Mouse (Mus musculus) v-Abl transformed pro-B cells (cell line): Measurements from ENCODE around the gene Cep152.

Source experiments
- in situ Hi-C, 2 experiments: fragments of 400-800 bp; cut with MboI; formaldehyde crosslinking; loops; one replicate each; pipeline ENCODE4 v1.15.1; 2025; ENCODE audit not compliant: unreplicated experiment in 2 of 2

The Cep152 gene

GRCm38 (mm10) chr2:125644912-125645311, 20.0 kb upstream of the Cep152 start:
- in situ Hi-C loops = no loop called here

DNA sequence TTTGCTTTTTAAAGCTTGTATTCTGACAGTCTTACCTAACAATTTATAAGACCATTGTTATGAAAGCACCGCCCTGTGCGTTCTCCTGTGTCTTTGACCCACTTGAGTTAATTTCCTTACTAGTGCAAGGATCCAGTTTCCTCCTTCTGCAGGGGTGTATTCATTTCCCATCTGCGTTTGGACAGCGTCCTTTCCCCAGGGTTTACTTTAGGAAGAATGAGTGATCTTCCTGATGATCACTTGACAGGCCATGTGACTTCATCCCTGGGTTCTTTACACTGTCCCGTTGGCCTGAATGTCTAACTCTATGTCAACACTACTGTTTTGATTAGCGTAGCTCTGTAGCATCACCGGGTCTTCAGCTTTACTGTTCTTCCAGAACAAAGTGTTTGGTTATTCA, 12.4 kb upstream of the Cep152 start:
- in situ Hi-C loops = no loop called here

- in situ Hi-C loops = no loop called here
These were observed 5.1 kb upstream of the Cep152 start for GRCm38 (mm10) chr2:125630010-125630409.

- in situ Hi-C loops = no loop called here
These were observed 3.6 kb upstream of the Cep152 start for GRCm38 (mm10) chr2:125628487-125628886.

GRCm38 (mm10) chr2:125626536-125626935, 1.6 kb upstream of the Cep152 start:
- in situ Hi-C loops = no loop called here

DNA sequence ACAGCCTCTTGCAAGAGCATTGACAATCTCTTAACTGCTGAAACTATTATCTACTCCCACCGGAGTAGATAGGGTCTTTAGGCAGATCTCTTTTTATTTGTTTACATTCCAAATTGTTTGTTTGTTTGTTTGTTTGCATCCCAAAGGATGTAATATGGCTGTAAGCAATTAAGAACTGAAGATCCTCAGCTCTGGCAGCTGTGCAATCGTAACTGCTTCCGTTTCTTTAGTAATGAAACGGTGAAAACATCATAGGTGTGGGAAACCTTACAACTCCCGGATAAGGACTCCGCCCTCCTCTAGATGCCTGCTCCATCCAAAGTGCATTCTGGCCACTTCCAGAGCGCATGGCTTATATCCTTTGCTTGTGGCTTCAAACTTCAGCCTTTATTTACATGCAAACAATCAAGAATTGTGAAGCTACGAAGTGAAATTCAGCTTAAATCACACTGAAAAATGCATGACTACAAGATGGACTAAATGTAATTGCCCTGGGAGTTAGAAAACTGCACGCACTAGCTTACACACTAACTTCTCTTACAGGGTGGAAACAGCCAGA, 707 bp downstream of the Cep152 start:
- in situ Hi-C loops = loop anchor here in 1 of 2 experiments (25.0 kb wide), 1 partner anchor 362 kb away; no protein-coding TSS in a partner anchor

- in situ Hi-C loops = loop anchor here in 1 of 2 experiments (25.0 kb wide), 1 partner anchor 361 kb away; no protein-coding TSS in a partner anchor
These were observed 1.7 kb downstream of the Cep152 start for GRCm38 (mm10) chr2:125623211-125623610.

DNA sequence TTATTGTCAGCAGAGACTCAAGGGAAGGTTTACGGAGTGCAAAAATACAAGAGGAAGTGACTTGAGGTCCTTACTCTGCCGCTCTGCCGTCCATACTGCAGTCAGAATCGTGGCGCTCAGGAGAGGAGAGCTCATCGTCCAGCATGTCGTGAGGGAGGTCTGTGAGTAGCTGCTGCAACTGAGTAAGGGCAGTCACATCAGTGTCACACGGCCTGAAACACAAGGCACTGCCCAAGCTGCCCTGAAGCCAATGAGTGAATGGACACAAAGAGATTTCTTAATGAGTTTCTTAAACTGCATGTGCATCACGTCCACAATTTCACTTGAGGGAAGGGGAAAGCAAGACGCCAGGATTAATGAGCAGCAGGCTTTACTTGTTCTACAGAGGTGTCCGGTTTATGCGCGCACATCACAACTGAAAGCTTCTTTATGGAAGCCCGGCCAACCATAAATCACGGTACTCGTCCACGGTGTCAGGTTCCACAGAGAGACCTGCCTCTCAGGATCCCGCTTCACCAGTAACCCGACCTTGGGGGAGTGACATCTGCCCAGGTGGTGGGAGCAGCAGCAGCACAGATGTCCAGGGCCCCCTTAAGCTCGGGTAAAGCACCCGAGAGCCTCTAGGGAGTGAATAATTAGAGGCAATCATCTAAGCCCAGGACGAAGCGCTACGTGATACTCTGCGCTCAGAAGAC, 4.6 kb downstream of the Cep152 start:
- in situ Hi-C loops = loop anchor here in 1 of 2 experiments (25.0 kb wide), 1 partner anchor 358 kb away; no protein-coding TSS in a partner anchor

GRCm38 (mm10) chr2:125615858-125616424, 9.0 kb downstream of the Cep152 start:
- in situ Hi-C loops = loop anchor here in 1 of 2 experiments (25.0 kb wide), 1 partner anchor 354 kb away; no protein-coding TSS in a partner anchor

DNA sequence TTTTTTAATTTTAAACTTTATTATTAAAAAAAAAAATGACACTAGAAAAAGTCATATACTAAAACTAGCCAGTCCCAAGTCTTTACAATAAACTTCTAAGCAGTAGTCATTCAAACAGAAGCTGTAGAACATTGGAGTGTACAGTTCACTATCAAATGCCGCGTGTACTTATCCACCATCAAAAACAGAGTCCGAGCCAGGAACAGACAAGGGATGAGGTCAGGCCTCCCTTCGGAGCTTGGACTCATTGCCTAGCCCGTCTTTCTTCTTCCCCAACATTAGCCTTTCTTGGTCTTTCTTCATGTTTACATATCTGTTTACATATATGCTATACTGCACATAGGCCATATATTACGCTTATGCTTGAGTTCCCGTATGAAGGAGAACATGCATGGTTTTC, 9.5 kb downstream of the Cep152 start:
- in situ Hi-C loops = loop anchor here in 1 of 2 experiments (25.0 kb wide), 1 partner anchor 353 kb away; no protein-coding TSS in a partner anchor

GRCm38 (mm10) chr2:125606220-125606845, 18.6 kb downstream of the Cep152 start:
- in situ Hi-C loops = loop anchor here (10.0 to 25.0 kb wide), 2 partner anchors 342 to 344 kb away; no protein-coding TSS in a partner anchor

DNA sequence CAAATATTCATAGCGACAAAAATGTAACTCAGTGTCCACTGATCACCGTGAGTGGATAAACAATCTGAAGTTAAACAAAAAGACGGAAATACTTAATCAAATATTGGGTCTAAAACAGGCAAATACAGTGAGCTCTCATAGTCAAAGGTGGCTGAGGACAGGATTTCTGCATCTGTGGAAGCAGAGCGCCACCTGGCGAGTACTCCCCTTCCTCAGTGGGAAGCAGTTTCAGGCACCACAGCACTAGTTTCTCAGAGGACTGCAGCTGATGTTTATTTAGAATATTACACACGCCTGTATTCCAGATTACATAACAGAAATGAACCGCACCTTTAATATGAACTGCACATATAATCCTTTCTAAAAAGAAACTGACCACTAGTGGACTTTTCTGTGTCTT, 20.3 kb downstream of the Cep152 start:
- in situ Hi-C loops = loop anchor here (10.0 to 25.0 kb wide), 2 partner anchors 340 to 342 kb away; no protein-coding TSS in a partner anchor

DNA sequence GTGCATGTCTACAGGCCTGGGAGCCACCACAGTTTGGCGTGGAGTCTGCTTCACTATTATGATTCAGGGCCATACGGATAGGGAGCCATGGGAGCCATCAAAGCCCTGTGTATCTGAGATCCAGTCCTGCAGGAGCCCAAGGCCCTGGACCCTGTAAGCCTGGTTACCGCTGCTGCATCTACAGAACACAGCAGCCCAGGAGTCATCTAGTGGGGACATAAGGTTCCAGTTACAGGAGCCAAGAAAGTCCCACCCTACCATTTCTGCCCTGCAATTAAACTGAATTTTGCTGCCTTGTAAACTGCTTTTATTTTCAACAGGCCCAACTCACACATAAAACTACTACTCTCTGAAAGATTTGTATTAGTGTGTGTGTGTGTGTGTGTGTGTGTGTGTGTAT, 21.9 kb downstream of the Cep152 start:
- in situ Hi-C loops = loop anchor here (10.0 to 25.0 kb wide), 2 partner anchors 338 to 341 kb away; no protein-coding TSS in a partner anchor

GRCm38 (mm10) chr2:125598958-125599357, 26.0 kb downstream of the Cep152 start:
- in situ Hi-C loops = no loop called here

GRCm38 (mm10) chr2:125598251-125598650, 26.7 kb downstream of the Cep152 start:
- in situ Hi-C loops = no loop called here

GRCm38 (mm10) chr2:125594786-125595185, 30.1 kb downstream of the Cep152 start:
- in situ Hi-C loops = no loop called here

DNA sequence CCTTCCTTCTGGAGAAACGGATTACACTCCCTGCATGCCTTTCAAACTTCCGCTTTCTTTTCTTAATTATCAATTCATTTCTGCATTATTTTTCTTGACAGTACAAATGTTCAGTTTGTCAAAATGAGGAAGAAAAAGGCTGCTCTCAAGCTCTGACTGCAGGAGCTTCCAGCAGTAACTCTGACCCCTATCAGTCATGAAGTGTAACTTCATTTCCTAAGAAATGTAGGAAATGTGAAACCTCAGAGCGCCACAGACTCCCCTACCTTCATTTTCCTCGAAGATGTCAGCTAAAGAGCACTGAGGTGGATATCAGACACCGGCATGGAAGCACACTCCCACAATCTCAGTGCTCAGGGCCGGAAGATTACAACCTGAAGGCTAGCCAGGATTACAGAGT, 30.8 kb downstream of the Cep152 start:
- in situ Hi-C loops = no loop called here

GRCm38 (mm10) chr2:125591895-125592294, 33.0 kb downstream of the Cep152 start:
- in situ Hi-C loops = no loop called here

- in situ Hi-C loops = no loop called here
These were observed 35.6 kb downstream of the Cep152 start for GRCm38 (mm10) chr2:125589287-125589686.

DNA sequence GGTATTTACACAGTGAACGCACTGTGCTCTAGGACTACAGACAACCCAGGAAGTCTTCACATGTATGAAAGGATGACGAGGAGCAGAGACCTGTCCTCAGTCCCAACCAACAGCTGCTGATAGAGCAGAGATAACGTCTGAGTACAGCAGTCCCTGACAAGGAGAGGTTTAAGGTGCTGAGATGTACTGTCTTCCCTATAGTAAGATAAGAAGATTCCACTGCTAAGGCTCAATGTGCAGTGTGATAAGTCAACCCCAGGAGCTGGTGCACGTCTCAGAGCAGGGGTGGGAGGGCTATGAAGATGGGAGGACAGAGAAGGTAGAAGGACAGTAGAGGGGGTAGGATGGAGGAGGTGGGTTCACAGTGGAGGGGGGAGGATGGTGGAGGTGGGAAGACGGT, 43.8 kb downstream of the Cep152 start:
- in situ Hi-C loops = no loop called here

DNA sequence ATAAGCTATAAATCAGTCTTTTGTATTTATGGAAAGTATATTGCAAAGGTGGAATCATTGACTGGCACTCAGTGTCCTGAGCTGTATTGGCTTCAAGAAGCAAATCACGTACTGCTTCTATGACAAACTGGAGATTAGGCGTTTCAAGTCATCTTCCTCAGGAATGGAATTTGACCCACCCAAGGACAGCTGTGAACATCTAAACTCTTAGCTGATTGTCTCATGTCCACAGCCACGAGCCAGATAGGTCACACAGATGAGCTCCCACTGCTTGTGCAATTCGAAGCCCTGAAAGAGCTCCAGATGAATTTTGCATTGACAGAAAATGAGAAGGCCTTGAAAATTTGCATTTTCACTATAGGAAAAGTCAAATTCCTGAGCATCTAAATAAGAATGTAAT, 47.2 kb downstream of the Cep152 start:
- in situ Hi-C loops = no loop called here
